Mouse (Mus musculus) B cell, adult 62 days (primary cell): ENCODE measurements around the gene Nckap5l. TPM values are rescaled to one million over a fixed set of nuclear protein-coding genes. Genes with fewer than 3 reads are reported as not detected.

Source experiments
- total RNA-seq: library from RNA; stranded (reverse); gene quantifications from 4 replicates; pipeline ENCODE4 v1.2.4, GENCODE M21; 2023

The Nckap5l gene
- total RNA-seq: 7.0 to 10.5 TPM (median 8.3 TPM) in 4 replicates

GRCm38 (mm10) chr15:99457606-99458401 lies at the start of gene Nckap5l:
TSS of gene Nckap5l (minus strand) at chr15:99457748.

GRCm38 (mm10) chr15:99474576-99474926 lies 17.0 kb upstream of the Nckap5l start, which contains the start of gene Bcdin3d:
TSS of gene Bcdin3d (minus strand) at chr15:99474730.

GRCm38 (mm10) chr15:99392486-99393385 lies 64.8 kb downstream of the Nckap5l start, which contains the start of gene Tmbim6:
TSS of gene Tmbim6 (plus strand) at chr15:99392882.

Other genes with a start within 250 kb of the Nckap5l start
- gene Kcnh3, start 232.9 kb downstream of the Nckap5l start, total RNA-seq: 1.9 to 3.0 TPM (median 2.6 TPM) in 4 replicates
- gene Mcrs1, start 205.8 kb downstream of the Nckap5l start, total RNA-seq: 128 to 169 TPM (median 146 TPM) in 4 replicates
- 17.9 to 24.3 TPM (median 22.4 TPM) in 4 replicates for gene Prpf40b, start 162.7 kb downstream of the Nckap5l start, total RNA-seq
- gene Fam186b, start 161.9 kb downstream of the Nckap5l start, total RNA-seq: not detected in 4 replicates
- gene Fmnl3, start 87.3 kb downstream of the Nckap5l start, total RNA-seq: 140 to 146 TPM (median 144 TPM) in 4 replicates
- gene Tmbim6, start 64.9 kb downstream of the Nckap5l start, total RNA-seq: 418 to 446 TPM (median 428 TPM) in 4 replicates
- 5.0 to 6.7 TPM (median 6.3 TPM) in 4 replicates for gene Bcdin3d, start 17.0 kb upstream of the Nckap5l start, total RNA-seq
- gene Faim2, start 70.4 kb upstream of the Nckap5l start, total RNA-seq: not detected in 4 replicates
- not detected in 4 replicates for gene Aqp2, start 121.3 kb upstream of the Nckap5l start, total RNA-seq
- not detected in 4 replicates for gene Aqp5, start 133.0 kb upstream of the Nckap5l start, total RNA-seq
- gene Aqp6, start 143.7 kb upstream of the Nckap5l start, total RNA-seq: not detected in 4 replicates
- 6.1 to 10.4 TPM (median 7.8 TPM) in 4 replicates for gene Racgap1, start 193.9 kb upstream of the Nckap5l start, total RNA-seq
- 0.27 to 0.49 TPM (median 0.38 TPM) in 4 replicates for gene Asic1, start 212.6 kb upstream of the Nckap5l start, total RNA-seq
- 64.1 to 69.6 TPM (median 65.6 TPM) in 4 replicates for gene Smarcd1, start 244.4 kb upstream of the Nckap5l start, total RNA-seq
- 2.7 to 6.9 TPM (median 4.1 TPM) in 4 replicates for gene Gm17349, start 247.7 kb upstream of the Nckap5l start, total RNA-seq